Mouse (Mus musculus) embryo, embryonic 11.5 days (tissue): ENCODE data around the gene Lypd6b.

Experiments used
- DNase-seq: peaks from one replicate; pipeline ENCODE4 v3.0.0-alpha.2; 2012; ENCODE audit warnings: low read depth, low spot score

Gene Lypd6b

GRCm38 (mm10) chr2:49938246-49938645 lies 150.8 kb downstream of the Lypd6b start:
- DNase-seq = no peak

DNA sequence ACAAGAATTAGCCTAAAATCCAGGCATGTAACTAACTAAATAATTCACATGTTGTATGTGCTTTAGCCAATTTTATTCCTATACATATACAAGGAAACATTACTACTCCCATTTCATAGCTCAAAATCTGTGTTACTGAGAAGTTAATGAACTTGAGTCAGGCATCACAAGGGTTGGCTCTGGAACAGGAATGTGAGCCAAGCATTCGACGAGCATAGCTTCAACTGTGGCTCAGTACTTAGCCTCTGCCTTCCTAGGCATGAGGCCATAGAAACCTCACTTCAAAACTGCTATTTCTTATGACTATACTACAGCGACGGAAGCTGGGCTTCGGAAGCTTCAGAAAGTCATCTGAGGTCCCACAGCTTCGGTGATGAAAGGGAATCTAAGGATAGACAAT lies 152.9 kb downstream of the Lypd6b start:
- no peak for DNase-seq

DNA sequence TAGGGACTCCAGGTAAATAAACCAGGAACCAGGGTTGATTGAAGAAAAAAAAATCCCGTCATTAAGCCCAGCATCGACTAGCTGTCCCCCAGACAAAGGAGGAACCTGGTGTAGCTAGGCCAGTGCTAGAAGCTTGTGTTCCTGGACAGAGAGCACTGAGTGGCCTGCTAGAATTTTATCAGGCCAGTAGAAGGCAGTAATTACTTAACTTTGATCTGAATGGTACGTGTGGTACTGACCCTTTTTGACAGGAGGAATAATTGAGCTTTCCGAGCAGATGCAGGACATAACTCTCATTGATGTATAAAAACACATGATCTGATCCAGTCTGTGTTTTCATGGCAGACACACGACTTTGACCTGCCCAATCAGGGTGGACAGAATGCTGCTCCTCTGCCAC lies 154.6 kb downstream of the Lypd6b start:
- DNase-seq = no peak

- DNase-seq = no peak
Measured at GRCm38 (mm10) chr2:49951681-49952080, 164.2 kb downstream of the Lypd6b start.

DNA sequence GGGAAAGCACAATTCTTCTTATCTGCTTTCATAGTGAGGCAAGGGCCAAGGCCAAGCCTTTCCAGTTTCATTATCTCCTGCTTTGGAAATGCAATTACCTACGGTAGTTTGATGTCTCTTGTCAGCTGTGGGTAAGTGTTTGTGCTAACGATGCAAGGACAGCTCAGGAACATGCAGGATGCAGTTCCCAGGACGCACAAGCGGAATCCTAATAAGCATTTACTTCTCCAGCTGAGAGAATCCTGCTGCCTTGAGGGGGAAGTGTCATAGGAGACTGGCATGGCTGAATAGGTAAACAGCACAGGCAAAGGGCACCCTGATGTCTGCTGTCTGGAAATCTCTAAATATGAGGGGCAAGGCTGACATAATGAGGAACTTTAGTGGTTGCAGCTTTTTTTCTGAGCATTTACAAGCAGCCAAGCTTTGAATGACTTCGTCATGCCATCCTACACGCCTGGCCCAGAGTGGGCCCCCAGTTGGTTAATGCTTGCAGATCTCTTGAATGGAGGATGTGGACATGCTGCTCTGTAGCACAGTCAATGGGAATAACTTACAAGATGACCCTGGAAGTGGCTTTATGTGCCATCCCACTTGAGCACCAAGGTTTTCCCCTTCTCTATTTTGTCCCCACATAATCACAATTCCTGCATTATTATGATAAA lies 165.3 kb downstream of the Lypd6b start:
- DNase-seq = no peak

DNA sequence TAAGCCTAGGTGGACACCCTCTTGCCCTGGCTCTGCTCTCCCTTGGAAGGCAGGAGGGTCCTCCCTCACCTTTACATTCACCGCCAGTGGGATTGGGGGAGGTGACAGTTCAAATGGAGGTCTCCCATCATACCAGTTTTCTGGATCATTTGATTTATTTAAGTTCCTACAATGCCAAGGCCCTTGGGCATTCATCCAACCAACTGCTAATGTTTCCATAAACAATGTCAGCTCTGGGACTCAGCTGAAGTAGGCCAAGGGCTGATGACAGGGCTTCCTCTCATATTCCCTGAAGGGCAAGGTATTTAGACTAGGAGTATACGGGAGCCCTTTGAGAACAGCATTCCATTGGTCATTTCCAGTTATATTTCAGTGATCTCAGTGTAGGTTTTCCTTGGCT lies 170.0 kb downstream of the Lypd6b start:
- DNase-seq = no peak

GRCm38 (mm10) chr2:49961991-49962390 lies 174.5 kb downstream of the Lypd6b start:
- no peak for DNase-seq

DNA sequence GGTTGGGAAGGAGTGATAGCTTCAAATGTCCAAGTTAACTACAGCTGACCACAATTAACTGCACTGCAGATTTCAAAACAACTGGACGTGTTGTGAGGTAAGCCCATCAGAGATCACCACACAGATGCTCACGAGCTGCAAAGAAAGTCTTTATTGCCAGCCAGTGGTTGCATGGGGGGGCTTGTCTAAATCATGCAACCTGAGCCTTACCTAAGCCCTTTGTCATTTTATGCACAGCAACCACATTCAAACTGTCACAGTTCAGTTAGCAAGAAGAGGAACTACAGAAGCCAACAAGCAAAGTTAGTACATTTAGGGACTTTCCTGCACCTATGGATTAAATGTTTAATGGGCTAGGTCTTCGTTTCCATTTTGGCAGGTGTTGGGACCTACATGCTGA lies 177.4 kb downstream of the Lypd6b start:
- no peak for DNase-seq

DNA sequence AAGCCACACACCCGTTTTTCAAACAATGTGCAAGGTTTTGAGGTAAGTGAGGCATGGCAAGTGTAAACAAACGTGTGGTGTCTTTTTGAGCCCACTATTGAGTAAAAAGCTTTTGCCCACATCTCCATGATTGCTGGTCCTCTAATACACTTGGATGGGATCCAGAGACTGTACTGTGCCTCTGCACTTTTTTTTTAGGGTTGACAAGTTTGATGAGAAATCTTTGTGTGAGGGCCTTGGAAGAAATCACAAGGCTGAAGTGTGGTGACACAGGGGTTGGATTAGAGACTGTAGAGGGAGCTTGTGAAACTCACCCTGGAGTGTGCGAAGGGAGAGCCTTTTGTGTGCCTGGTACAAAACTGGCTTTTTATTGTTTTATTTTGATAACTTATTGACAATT lies 180.3 kb downstream of the Lypd6b start:
- DNase-seq = no peak

DNA sequence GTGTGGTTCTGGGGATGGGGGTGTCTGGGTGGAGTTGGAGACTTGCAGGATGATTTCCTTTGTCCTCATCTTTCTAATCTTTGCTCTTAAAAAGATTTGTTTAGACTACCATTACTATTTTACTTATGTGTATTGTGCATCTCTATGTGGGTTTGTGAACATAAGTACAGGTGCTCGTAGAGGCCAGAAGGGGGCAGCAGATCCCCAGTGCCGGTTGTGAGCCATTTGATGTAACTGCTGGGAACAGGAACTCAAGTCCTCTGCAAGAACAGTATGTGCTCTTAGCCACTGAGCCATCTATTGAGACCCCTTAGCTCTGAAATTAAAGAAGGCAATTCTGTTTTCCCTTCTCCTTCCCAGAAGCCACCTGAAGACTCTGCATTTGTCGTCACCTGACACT lies 183.5 kb downstream of the Lypd6b start:
- DNase-seq = no peak

- no peak for DNase-seq
Measured at GRCm38 (mm10) chr2:49978606-49979005, 191.1 kb downstream of the Lypd6b start.

GRCm38 (mm10) chr2:49979991-49980390 lies 192.5 kb downstream of the Lypd6b start:
- DNase-seq = no peak

DNA sequence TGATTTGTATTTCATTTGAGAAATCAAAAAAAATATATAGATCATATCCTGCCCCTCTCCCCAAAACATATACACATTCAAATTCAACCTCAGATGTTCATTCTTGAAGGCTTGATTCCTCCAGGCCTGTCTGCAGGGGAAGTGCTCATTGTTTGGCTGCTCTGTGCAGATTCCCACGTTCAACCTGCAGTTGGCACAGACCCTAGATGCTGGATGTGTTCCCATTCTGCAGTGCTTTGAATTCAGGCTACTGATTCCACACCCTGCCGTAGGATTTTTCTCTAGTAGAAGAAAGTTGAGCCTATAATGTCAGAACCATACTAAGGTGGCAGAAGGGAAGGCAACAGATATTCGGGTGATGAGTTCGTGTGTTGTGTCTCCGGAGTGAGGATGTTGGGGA lies 195.5 kb downstream of the Lypd6b start:
- no peak for DNase-seq

DNA sequence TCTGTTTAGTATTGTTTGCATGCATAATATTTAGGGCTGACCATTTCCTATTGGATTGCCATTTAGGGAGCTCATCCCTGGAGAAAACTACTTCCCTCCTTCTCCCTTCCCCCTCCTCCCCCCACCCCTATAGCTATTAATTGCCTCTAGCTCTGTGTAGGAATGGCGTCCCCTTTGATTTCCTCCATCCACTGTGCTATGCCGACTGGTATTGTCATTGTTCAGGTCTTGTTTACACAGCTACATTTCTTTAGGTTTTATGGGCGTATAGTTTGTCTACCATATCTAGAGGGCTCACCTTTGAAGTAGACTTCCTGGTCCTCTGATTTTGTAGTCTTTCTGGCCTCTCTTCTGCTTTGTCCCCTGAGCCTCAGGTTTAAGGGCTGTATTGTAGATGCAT lies 197.3 kb downstream of the Lypd6b start:
- no peak for DNase-seq

DNA sequence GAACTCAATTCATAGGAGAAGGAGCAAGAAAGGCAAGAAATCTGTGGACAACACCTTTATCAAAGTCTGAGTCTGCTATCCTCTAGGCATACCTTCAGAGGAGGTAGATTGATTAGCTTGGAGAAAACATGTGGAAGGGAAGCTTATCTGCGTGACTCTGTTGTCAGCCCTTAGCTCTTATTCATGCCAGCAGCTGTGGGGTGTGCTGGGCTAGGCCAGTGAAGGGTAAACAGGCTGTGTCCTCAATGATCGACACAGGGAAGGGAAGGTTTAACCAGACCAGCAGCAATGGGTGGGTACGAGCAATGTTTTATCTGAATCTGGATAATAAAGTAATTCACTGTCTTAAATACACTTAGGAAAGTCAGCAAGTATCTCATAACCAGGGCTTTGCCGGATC lies 208.4 kb downstream of the Lypd6b start:
- DNase-seq = no peak

- no peak for DNase-seq
Measured at GRCm38 (mm10) chr2:49997216-49997615, 209.7 kb downstream of the Lypd6b start.
